Mouse (Mus musculus) lung, embryonic 15.5 days (tissue): Measurements from ENCODE around the gene Snapc5. TPM values are rescaled to one million over a fixed set of nuclear protein-coding genes. Genes with fewer than 3 reads are reported as not detected.

Source experiments
- ATAC-seq: fragments of 200-750 bp; cut with Nextera tagmentation; 2 replicates; pipeline ENCODE4 v1.8.0; 2017; ENCODE audit warnings: moderate number of reproducible peaks, borderline replicate concordance; ENCODE audit not compliant: low FRiP score, low TSS enrichment; ENCODE audit errors: extremely low read depth
- H3K27ac ChIP-seq: fragments of 300-500 bp; sonication (generic); 2 replicates; pipeline ENCODE4 v1.5.1; 2015; ENCODE audit warnings: moderate library complexity, mild to moderate bottlenecking, inconsistent platforms
- H3K27me3 ChIP-seq: fragments of 300-500 bp; sonication (generic); 2 replicates; pipeline ENCODE4 v1.6.1; 2015; ENCODE audit warnings: inconsistent platforms
- H3K36me3 ChIP-seq: fragments of 300-500 bp; sonication (generic); 2 replicates; pipeline ENCODE4 v1.6.1; 2015; ENCODE audit warnings: inconsistent platforms
- H3K4me1 ChIP-seq: fragments of 300-500 bp; sonication (generic); 2 replicates; pipeline ENCODE4 v1.6.1; 2015; ENCODE audit warnings: inconsistent platforms
- H3K4me2 ChIP-seq: fragments of 300-500 bp; sonication (generic); 2 replicates; pipeline ENCODE4 v1.6.1; 2015; ENCODE audit warnings: inconsistent platforms, mild to moderate bottlenecking, moderate library complexity
- H3K4me3 ChIP-seq: fragments of 300-500 bp; sonication (generic); 2 replicates; pipeline ENCODE4 v1.5.1; 2015; ENCODE audit warnings: mild to moderate bottlenecking, inconsistent platforms
- H3K9ac ChIP-seq: fragments of 300-500 bp; sonication (generic); 2 replicates; pipeline ENCODE4 v1.6.1; 2015; ENCODE audit warnings: inconsistent platforms
- H3K9me3 ChIP-seq: fragments of 300-500 bp; sonication (generic); 2 replicates; pipeline ENCODE4 v1.6.1; 2016; ENCODE audit warnings: inconsistent platforms
- WGBS: fragments of 180-500 bp; shearing (Covaris S2); methylation state at CpG from one replicate; pipeline ENCODE4 v1.1.7; 2015; 5-methylcytosine and 5-hydroxymethylcytosine counted together
- polyA plus RNA-seq: library from polyadenylated mRNA; unstranded; fragments of >200 nt; fragmentation: Nextera tagmentation; extraction: Ambion mirVana; gene quantifications from 2 replicates; pipeline ENCODE4 v1.2.1, GENCODE M21; 2015

Gene Snapc5
- polyA plus RNA-seq, 1 experiment from 2014 or later = 32.8 TPM

GRCm38 (mm10) chr9:64202866-64203265 lies 23.8 kb downstream of the Snapc5 start:
- Histone ChIP-seq H3K9me3 (no peaks in the 10 kb centered on the region), H3K27me3 (no peaks in the 10 kb centered on the region), H3K4me3 (no peak overlapping the region), H3K4me2 (no peak overlapping the region), H3K36me3 (peaks cover 13% of the 10 kb centered on the region), H3K27ac (no peak overlapping the region), H3K9ac (no peak overlapping the region), H3K4me1 (no peaks in the 10 kb centered on the region)
- ATAC-seq = no peak

GRCm38 (mm10) chr9:64207509-64208084 lies 28.5 kb downstream of the Snapc5 start:
- Histone ChIP-seq H3K27me3 (no peaks in the 10 kb centered on the region), H3K4me3 (no peak overlapping the region), H3K27ac (no peak overlapping the region), H3K4me1 (no peaks in the 10 kb centered on the region), H3K9ac (no peak overlapping the region), H3K36me3 (peaks cover 23% of the 10 kb centered on the region), H3K4me2 (no peak overlapping the region), H3K9me3 (no peaks in the 10 kb centered on the region)
- no peak for ATAC-seq
- 81% methylated on average over 3 of the region's 3 CpGs for WGBS

- whole genome bisulfite sequencing = 87% methylated on average over 17 of the region's 17 CpGs
- Histone ChIP-seq H3K4me2 (no peak overlapping the region), H3K36me3 (peaks cover 11% of the 10 kb centered on the region), H3K4me1 (0 out of 2 replicates have a peak, but pooled peaks cover 6% of the 10 kb centered on the region), H3K27me3 (no peaks in the 10 kb centered on the region), H3K27ac (no peak overlapping the region), H3K9me3 (no peaks in the 10 kb centered on the region), H3K4me3 (no peak overlapping the region), H3K9ac (no peak overlapping the region)
- no peak for ATAC-seq
Measured at GRCm38 (mm10) chr9:64214452-64214851, 35.4 kb downstream of the Snapc5 start.

- no peaks in the 10 kb centered on the region for H3K27me3 ChIP-seq
- H3K9ac ChIP-seq = no peak overlapping the region
- H3K4me2 ChIP-seq = no peak overlapping the region
- whole genome bisulfite sequencing = 36% methylated on average over 4 of the region's 4 CpGs
- no peak overlapping the region for H3K4me3 ChIP-seq
- 0 out of 2 replicates have a peak, but pooled peaks cover 6% of the 10 kb centered on the region for H3K4me1 ChIP-seq
- no peaks in the 10 kb centered on the region for H3K9me3 ChIP-seq
- H3K36me3 ChIP-seq = peaks cover 7% of the 10 kb centered on the region
- H3K27ac ChIP-seq = no peak overlapping the region
- ATAC-seq = no peak
Measured at GRCm38 (mm10) chr9:64216090-64216489, 37.0 kb downstream of the Snapc5 start.

- no peak overlapping the region for H3K9ac ChIP-seq
Measured at GRCm38 (mm10) chr9:64216641-64217040, 37.6 kb downstream of the Snapc5 start.

GRCm38 (mm10) chr9:64217887-64218286 lies 38.8 kb downstream of the Snapc5 start:
- Histone ChIP-seq H3K36me3 (no peaks in the 10 kb centered on the region), H3K27me3 (no peaks in the 10 kb centered on the region), H3K27ac (no peak overlapping the region), H3K4me3 (no peak overlapping the region), H3K9ac (no peak overlapping the region), H3K9me3 (no peaks in the 10 kb centered on the region), H3K4me1 (0 out of 2 replicates have a peak, but pooled peaks cover 6% of the 10 kb centered on the region), H3K4me2 (no peak overlapping the region)
- ATAC-seq = no peak

More at GRCm38 (mm10) chr9:64216641-64217040, 37.6 kb downstream of the Snapc5 start:
- H3K4me2 ChIP-seq = no peak overlapping the region
- no peak overlapping the region for H3K4me3 ChIP-seq
- ATAC-seq = no peak
- 93% methylated on average over 2 of the region's 2 CpGs for WGBS
- H3K9me3 ChIP-seq = no peaks in the 10 kb centered on the region
- H3K27me3 ChIP-seq = no peaks in the 10 kb centered on the region
- H3K36me3 ChIP-seq = peaks cover 7% of the 10 kb centered on the region
- H3K27ac ChIP-seq = no peak overlapping the region
- 0 out of 2 replicates have a peak, but pooled peaks cover 6% of the 10 kb centered on the region for H3K4me1 ChIP-seq

GRCm38 (mm10) chr9:64219305-64219704 lies 40.2 kb downstream of the Snapc5 start:
- no peak overlapping the region for H3K4me2 ChIP-seq
- 0 out of 2 replicates have a peak, but pooled peaks cover 6% of the 10 kb centered on the region for H3K4me1 ChIP-seq
- H3K27ac ChIP-seq = no peak overlapping the region
- no peaks in the 10 kb centered on the region for H3K9me3 ChIP-seq
- 66% methylated on average over 1 of the region's 1 CpGs for WGBS
- no peak for ATAC-seq
- no peaks in the 10 kb centered on the region for H3K27me3 ChIP-seq
- no peak overlapping the region for H3K4me3 ChIP-seq
- H3K36me3 ChIP-seq = no peaks in the 10 kb centered on the region
- no peak overlapping the region for H3K9ac ChIP-seq

GRCm38 (mm10) chr9:64219772-64220420 lies 40.8 kb downstream of the Snapc5 start:
- Histone ChIP-seq H3K4me1 (0 out of 2 replicates have a peak, but pooled peaks cover 6% of the 10 kb centered on the region), H3K36me3 (no peaks in the 10 kb centered on the region), H3K4me2 (no peak overlapping the region), H3K9ac (no peak overlapping the region), H3K4me3 (no peak overlapping the region), H3K27me3 (no peaks in the 10 kb centered on the region), H3K27ac (no peak overlapping the region), H3K9me3 (no peaks in the 10 kb centered on the region)
- ATAC-seq = no peak
- 86% methylated on average over 10 of the region's 10 CpGs for WGBS

GRCm38 (mm10) chr9:64220603-64221002 lies 41.5 kb downstream of the Snapc5 start:
- Histone ChIP-seq H3K4me2 (no peak overlapping the region), H3K9ac (no peak overlapping the region), H3K9me3 (no peaks in the 10 kb centered on the region), H3K27me3 (no peaks in the 10 kb centered on the region), H3K27ac (no peak overlapping the region), H3K36me3 (no peaks in the 10 kb centered on the region), H3K4me3 (no peak overlapping the region), H3K4me1 (0 out of 2 replicates have a peak, but pooled peaks cover 6% of the 10 kb centered on the region)
- ATAC-seq = no peak
- WGBS = 58% methylated on average over 1 of the region's 1 CpGs

- 70% methylated on average over 4 of the region's 4 CpGs for WGBS
- Histone ChIP-seq H3K9me3 (no peaks in the 10 kb centered on the region), H3K36me3 (no peaks in the 10 kb centered on the region), H3K4me2 (no peak overlapping the region), H3K9ac (no peak overlapping the region), H3K4me3 (no peak overlapping the region), H3K4me1 (0 out of 2 replicates have a peak, but pooled peaks cover 2% of the 10 kb centered on the region), H3K27ac (no peak overlapping the region), H3K27me3 (no peaks in the 10 kb centered on the region)
- no peak for ATAC-seq
Measured at GRCm38 (mm10) chr9:64221480-64221879, 42.4 kb downstream of the Snapc5 start.

GRCm38 (mm10) chr9:64222098-64222497 lies 43.0 kb downstream of the Snapc5 start:
- Histone ChIP-seq H3K27ac (no peak overlapping the region), H3K27me3 (no peaks in the 10 kb centered on the region), H3K4me1 (no peaks in the 10 kb centered on the region), H3K9ac (no peak overlapping the region), H3K4me2 (no peak overlapping the region), H3K9me3 (no peaks in the 10 kb centered on the region), H3K4me3 (no peak overlapping the region), H3K36me3 (no peaks in the 10 kb centered on the region)
- no peak for ATAC-seq
- 73% methylated on average over 2 of the region's 2 CpGs for WGBS

GRCm38 (mm10) chr9:64225805-64226204 lies 46.7 kb downstream of the Snapc5 start:
- Histone ChIP-seq H3K4me3 (no peak overlapping the region), H3K27ac (no peak overlapping the region), H3K4me1 (peaks cover 7% of the 10 kb centered on the region), H3K36me3 (no peaks in the 10 kb centered on the region), H3K9ac (no peak overlapping the region), H3K4me2 (no peak overlapping the region), H3K9me3 (no peaks in the 10 kb centered on the region), H3K27me3 (no peaks in the 10 kb centered on the region)
- no peak for ATAC-seq
